18 mouse cellular contexts compared by ENCODE assay signal in genomic region chr19:32881443-32881842, GRCm38 (mm10).
"Had no signal": no experiment of that assay in that cellular context is flagged by ENCODE, and none has a peak within 500 bp of the region (broad histone marks: within the 10 kb centered on the region; RNA-seq: fewer than 3 reads in every experiment).

No protein-coding gene starts in this region.

- H3K27ac ChIP-seq: kidney, embryonic 15.5 days; left cerebral cortex, adult 2 months; liver, embryonic 13.5 days; macrophage; neural tube, embryonic 12.5 days; neural tube, embryonic 15.5 days had no signal

- H3K4me3 ChIP-seq: kidney, embryonic 15.5 days; left cerebral cortex, adult 2 months; liver, embryonic 13.5 days; neural tube, embryonic 12.5 days; neural tube, embryonic 15.5 days had no signal

- H3K27me3 ChIP-seq: kidney, embryonic 15.5 days; liver, embryonic 13.5 days; neural tube, embryonic 12.5 days; neural tube, embryonic 15.5 days had no signal

- ATAC-seq: lung, postnatal 0 days had no signal

- H3K4me1 ChIP-seq: liver, embryonic 13.5 days had no signal

- DNase-seq: kidney, adult 8-10 months; kidney, postnatal 10 days; kidney, postnatal 36 days; layer of hippocampus, postnatal 36 days; liver, embryonic 13.5 days; lung, embryonic 14.5 days; midbrain, embryonic 14.5 days; retina, postnatal 1 day; right cerebral cortex, postnatal 25 days; spleen, adult 18-20 months; thymus, adult 18-20 months; thymus, postnatal 36 days had no signal

- H3K36me3 ChIP-seq: kidney, embryonic 15.5 days; liver, embryonic 13.5 days; neural tube, embryonic 12.5 days; neural tube, embryonic 15.5 days had no signal
